Mouse (Mus musculus): Measurements from ENCODE around the gene Slc29a1. TPM values are rescaled to one million over a fixed set of nuclear protein-coding genes. Genes with fewer than 3 reads are reported as not detected.

Slc29a1 gene
- polyA plus RNA-seq, 1 experiment from 2014 or later: 33.2 TPM

DNA sequence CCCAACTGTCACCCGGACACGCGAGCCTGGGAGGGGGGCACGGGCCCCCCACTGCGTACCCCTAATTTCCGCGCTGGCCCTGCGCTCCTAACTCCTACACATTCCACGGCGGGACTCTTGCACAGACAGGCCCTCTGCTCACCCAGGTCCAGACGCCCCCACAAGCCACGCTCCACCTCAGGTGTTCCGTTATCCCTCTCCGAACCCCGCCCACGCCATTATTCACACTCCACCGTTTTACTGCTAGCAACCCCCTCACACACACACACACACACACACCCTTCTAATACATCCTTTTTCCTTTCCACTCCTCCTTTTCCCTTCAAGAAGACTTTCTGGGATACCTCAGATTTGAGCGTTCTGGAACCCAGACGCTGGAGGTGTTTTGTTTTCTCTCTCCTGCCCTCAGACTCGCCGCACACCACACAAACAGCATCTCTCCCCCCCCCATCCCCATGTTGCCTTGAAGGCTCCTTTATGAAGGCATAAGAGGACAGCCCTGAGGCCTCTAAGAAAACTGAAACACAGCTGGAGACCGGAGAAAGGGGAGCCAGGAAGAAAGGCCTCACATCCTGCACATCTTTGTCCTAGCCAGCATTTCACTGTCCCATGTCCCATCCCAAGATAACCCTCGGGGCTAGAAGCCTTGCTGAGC, 3.5 kb downstream of the Slc29a1 start:
- Histone ChIP-seq H3K4me1 (ENCODE audit: control insufficient read depth, insufficient read depth, low read length) (peaks cover 23% of the 10 kb centered on the region), H3K27ac (replicated peaks; ENCODE audit: low read depth, low read length) (0 out of 2 replicates have a peak overlapping the region, but pooled peaks have one; percentile 26), H3K9ac (replicated peaks; ENCODE audit: low read length) (peak overlapping the region; percentile 56), H3K4me2 (ENCODE audit: low read length) (peak overlapping the region; percentile 89), H3K4me3 (replicated peaks; ENCODE audit: low read depth, low read length) (peak overlapping the region; percentile 40), H3K36me3 (ENCODE audit: control insufficient read depth, insufficient read depth, low read length) (no peaks in the 10 kb centered on the region), H3K27me3 (ENCODE audit: control insufficient read depth, insufficient read depth, low read length) (peaks cover 19% of the 10 kb centered on the region), H3K9me3 (ENCODE audit: control insufficient read depth, low read length) (no peaks in the 10 kb centered on the region)
- no peak for ATAC-seq (ENCODE audit: low FRiP score, low TSS enrichment)
- DNase-seq: no peak
- 4% methylated on average over 23 of the region's 23 CpGs for WGBS

DNA sequence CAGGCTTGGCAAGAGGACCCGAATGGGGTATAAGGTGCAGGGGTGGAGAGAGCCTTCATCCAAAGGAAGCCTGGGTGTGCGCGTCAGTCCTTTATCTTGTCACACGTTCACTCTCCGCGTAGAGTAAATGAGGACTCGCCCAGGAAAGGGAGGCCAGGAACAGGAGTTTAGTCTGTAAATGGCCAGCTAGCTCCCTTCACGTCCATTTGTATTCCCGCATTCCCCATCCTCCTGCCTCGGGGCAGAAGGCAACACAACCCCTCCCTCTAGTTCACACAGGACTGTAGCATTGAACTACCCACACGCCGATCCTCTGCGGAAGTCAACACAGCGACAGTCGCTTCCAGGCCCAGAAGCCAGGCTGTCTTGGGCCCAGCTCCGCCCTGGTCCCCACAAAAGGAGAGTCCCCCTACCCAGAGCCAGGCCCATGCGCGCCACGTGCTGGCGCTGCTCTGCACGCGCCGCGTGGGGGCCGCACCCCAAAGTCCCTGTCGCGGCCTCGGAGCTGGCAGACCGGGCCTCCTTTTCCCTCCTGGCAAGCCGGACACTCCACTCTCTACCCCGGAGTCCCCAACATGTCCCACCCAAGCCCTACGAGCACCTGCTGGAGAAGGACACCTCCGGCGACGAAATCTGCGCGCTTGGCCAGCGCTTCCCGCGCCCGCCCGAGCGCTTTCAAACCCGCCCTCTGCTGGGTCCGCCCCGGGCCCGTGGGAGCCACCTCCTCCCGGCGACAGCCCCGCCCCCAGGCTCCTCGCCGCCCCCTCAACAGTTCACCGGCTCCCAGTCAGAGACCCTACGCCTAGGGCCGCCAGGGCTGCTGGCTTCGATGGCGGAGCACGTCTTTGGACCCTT, 4.3 kb downstream of the Slc29a1 start:
- ATAC-seq (ENCODE audit: low FRiP score, low TSS enrichment): peak; percentile 53; the same call in 1 of the 2 replicates
- H3K4me2 ChIP-seq (ENCODE audit: low read length): peak overlapping the region; percentile 89
- peak; percentile 73 for DNase-seq
- H3K36me3 ChIP-seq (ENCODE audit: control insufficient read depth, insufficient read depth, low read length): no peaks in the 10 kb centered on the region
- no peaks in the 10 kb centered on the region for H3K9me3 ChIP-seq (ENCODE audit: control insufficient read depth, low read length)
- WGBS: 1% methylated on average over 58 of the region's 58 CpGs
- H3K4me3 ChIP-seq (replicated peaks; ENCODE audit: low read depth, low read length): peak overlapping the region; percentile 40
- H3K27ac ChIP-seq (replicated peaks; ENCODE audit: low read depth, low read length): 0 out of 2 replicates have a peak overlapping the region, but pooled peaks have one; percentile 26
- peaks cover 23% of the 10 kb centered on the region for H3K4me1 ChIP-seq (ENCODE audit: control insufficient read depth, insufficient read depth, low read length)
- peaks cover 12% of the 10 kb centered on the region for H3K27me3 ChIP-seq (ENCODE audit: control insufficient read depth, insufficient read depth, low read length)
- H3K9ac ChIP-seq (replicated peaks; ENCODE audit: low read length): peak overlapping the region; percentile 56

DNA sequence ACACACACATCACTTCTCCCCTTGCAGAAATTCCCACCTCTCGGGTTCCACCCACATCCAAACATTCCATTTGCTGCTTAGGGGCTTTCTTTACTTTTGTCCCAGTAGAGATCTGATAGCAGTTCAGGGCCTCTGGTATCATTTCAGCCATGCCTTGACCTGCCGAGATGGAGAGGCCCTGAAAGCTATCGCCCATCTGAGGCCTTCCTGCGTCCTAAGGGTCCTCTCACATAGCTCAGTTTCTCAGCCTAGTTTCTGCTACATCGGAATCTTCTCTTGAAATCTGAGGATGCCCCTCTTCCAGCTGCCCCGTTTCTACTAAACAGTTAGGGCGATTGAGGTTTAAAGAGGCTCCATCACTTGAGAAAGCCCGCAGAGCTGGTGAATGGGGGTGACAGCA, 5.2 kb downstream of the Slc29a1 start:
- 52% methylated on average over 8 of the region's 8 CpGs for WGBS
- Histone ChIP-seq H3K4me3 (replicated peaks; ENCODE audit: low read depth, low read length) (peak overlapping the region; percentile 40; the same call in 1 of the 2 replicates), H3K4me1 (ENCODE audit: control insufficient read depth, insufficient read depth, low read length) (peaks cover 19% of the 10 kb centered on the region), H3K27me3 (ENCODE audit: control insufficient read depth, insufficient read depth, low read length) (peaks cover 11% of the 10 kb centered on the region; the same call in 1 of the 2 replicates), H3K4me2 (ENCODE audit: low read length) (peak overlapping the region; percentile 89), H3K27ac (replicated peaks; ENCODE audit: low read depth, low read length) (no peak overlapping the region), H3K9me3 (ENCODE audit: control insufficient read depth, low read length) (no peaks in the 10 kb centered on the region), H3K36me3 (ENCODE audit: control insufficient read depth, insufficient read depth, low read length) (no peaks in the 10 kb centered on the region), H3K9ac (replicated peaks; ENCODE audit: low read length) (no peak overlapping the region)
- ATAC-seq (ENCODE audit: low FRiP score, low TSS enrichment) (no peak), DNase-seq (no peak)

DNA sequence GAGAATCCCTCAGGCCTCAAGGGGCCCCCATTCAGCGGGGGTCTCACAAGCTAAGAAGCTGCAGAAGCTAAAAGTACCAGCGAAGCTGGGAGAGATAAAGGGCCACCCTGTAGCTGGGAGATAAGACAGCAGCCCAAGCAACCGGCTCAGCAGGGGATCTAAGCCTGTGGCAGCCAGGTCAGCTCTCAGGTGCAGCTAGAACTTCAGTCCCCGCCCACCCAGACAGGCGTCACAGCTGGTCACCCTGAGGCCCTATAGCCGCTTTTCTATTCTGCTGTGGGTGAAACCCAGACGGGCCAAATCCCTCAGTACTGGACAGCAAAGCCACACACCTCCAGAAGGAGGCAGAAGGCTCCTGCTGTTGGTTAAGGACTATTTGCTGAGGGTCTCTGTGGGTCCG, 5.9 kb downstream of the Slc29a1 start:
- Histone ChIP-seq H3K27ac (replicated peaks; ENCODE audit: low read depth, low read length) (no peak overlapping the region), H3K4me3 (replicated peaks; ENCODE audit: low read depth, low read length) (no peak overlapping the region), H3K4me1 (ENCODE audit: control insufficient read depth, insufficient read depth, low read length) (peaks cover 18% of the 10 kb centered on the region), H3K36me3 (ENCODE audit: control insufficient read depth, insufficient read depth, low read length) (no peaks in the 10 kb centered on the region), H3K4me2 (ENCODE audit: low read length) (peak overlapping the region; percentile 0; the same call in 1 of the 2 replicates), H3K9me3 (ENCODE audit: control insufficient read depth, low read length) (no peaks in the 10 kb centered on the region), H3K27me3 (ENCODE audit: control insufficient read depth, insufficient read depth, low read length) (peaks cover 11% of the 10 kb centered on the region; the same call in 1 of the 2 replicates), H3K9ac (replicated peaks; ENCODE audit: low read length) (no peak overlapping the region)
- WGBS: 24% methylated on average over 8 of the region's 8 CpGs
- ATAC-seq (ENCODE audit: low FRiP score, low TSS enrichment): no peak
- DNase-seq: no peak

DNA sequence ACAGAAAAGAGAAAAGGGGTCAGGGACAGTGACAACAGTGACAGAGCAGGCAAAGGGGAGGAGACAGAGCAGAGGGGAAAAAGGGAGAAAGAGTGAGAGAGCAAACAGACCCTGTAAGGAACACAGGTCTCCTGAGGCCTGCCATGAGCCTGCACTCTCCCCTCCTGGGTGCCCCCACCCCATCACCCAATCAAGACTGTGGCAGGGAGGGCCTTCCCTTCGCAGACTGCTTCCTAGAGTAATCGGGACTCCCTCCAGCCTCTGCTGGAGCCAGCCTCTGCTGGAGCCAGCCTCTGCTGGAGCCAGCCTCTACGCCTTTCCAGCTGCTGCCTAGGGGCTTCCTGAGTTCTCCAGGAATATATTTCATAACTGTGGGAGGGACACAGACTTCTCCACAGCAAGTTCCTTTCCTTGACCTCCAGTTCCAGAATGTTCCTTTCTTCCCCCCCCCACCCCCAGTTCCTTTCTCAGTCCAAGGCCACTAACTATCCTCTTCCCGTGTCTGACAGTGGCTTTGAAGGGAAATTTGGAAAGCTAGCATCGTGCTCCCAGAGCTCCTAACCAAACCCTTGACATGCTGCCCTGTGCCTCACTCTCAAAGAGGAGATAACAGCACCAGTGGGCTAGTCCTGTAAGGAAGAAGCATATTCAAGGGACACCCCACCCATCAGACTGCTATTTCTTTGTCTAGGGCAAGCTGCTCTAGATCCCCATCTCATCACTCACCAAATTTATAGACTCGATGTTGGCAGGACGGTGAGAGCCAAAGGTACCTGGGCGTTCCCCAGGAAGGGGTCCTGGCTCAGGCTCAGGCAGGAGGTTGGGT, 6.6 kb downstream of the Slc29a1 start:
- Histone ChIP-seq H3K9me3 (ENCODE audit: control insufficient read depth, low read length) (no peaks in the 10 kb centered on the region), H3K27me3 (ENCODE audit: control insufficient read depth, insufficient read depth, low read length) (peaks cover 11% of the 10 kb centered on the region; the same call in 1 of the 2 replicates), H3K27ac (replicated peaks; ENCODE audit: low read depth, low read length) (no peak overlapping the region), H3K9ac (replicated peaks; ENCODE audit: low read length) (no peak overlapping the region), H3K36me3 (ENCODE audit: control insufficient read depth, insufficient read depth, low read length) (no peaks in the 10 kb centered on the region), H3K4me3 (replicated peaks; ENCODE audit: low read depth, low read length) (no peak overlapping the region), H3K4me2 (ENCODE audit: low read length) (no peak overlapping the region), H3K4me1 (ENCODE audit: control insufficient read depth, insufficient read depth, low read length) (peaks cover 18% of the 10 kb centered on the region)
- ATAC-seq (ENCODE audit: low FRiP score, low TSS enrichment): no peak
- WGBS: 60% methylated on average over 8 of the region's 8 CpGs
- DNase-seq: no peak

DNA sequence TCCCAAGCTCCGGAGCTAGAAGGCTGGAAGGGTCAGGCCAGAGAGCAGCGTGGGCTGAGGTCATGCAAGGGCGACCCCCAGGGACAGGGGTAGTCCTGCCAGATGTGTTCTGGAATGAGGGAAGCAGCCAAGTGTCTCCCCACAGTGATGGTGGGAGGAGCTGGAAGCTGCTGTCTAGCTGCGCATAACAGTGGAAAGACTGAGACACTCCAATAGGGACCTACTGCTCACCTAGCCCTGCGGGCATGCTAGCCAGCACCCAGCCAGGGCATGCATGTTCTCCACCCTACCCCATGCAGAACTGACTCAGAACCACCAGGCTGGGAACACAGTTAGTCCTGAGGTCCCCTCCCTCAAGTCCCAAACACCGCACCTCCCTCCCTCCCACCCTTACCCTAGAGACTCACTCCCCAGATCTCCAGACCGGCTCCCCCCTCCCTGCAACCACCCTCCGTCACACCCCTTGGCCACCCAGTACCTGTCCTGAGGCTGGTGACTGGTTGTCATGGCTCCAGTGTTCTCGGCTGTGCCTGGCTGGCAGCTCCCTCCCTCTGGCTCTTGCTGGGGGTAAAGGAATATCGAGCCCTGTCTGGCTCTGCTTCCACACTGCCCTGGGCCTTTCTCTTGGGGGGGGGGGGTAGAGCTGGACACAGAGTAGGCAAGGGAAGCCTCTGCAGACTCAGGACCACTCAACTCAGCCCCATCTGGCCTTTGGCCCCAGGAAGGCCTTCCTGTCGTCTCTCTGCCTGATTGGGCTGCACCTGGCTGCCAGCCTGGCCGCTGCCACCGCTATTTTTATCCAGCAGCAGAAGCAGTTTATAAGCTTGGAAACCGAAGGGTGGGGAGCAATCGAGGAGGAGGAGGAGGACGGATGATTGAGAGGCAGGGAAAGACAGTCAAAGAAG, 7.5 kb downstream of the Slc29a1 start:
- DNase-seq: no peak
- H3K9ac ChIP-seq (replicated peaks; ENCODE audit: low read length): no peak overlapping the region
- no peak overlapping the region for H3K4me2 ChIP-seq (ENCODE audit: low read length)
- no peak for ATAC-seq (ENCODE audit: low FRiP score, low TSS enrichment)
- H3K4me1 ChIP-seq (ENCODE audit: control insufficient read depth, insufficient read depth, low read length): peaks cover 18% of the 10 kb centered on the region
- peaks cover 11% of the 10 kb centered on the region; the same call in 1 of the 2 replicates for H3K27me3 ChIP-seq (ENCODE audit: control insufficient read depth, insufficient read depth, low read length)
- no peaks in the 10 kb centered on the region for H3K9me3 ChIP-seq (ENCODE audit: control insufficient read depth, low read length)
- H3K36me3 ChIP-seq (ENCODE audit: control insufficient read depth, insufficient read depth, low read length): no peaks in the 10 kb centered on the region
- H3K4me3 ChIP-seq (replicated peaks; ENCODE audit: low read depth, low read length): no peak overlapping the region
- no peak overlapping the region for H3K27ac ChIP-seq (replicated peaks; ENCODE audit: low read depth, low read length)
- 54% methylated on average over 16 of the region's 16 CpGs for WGBS

DNA sequence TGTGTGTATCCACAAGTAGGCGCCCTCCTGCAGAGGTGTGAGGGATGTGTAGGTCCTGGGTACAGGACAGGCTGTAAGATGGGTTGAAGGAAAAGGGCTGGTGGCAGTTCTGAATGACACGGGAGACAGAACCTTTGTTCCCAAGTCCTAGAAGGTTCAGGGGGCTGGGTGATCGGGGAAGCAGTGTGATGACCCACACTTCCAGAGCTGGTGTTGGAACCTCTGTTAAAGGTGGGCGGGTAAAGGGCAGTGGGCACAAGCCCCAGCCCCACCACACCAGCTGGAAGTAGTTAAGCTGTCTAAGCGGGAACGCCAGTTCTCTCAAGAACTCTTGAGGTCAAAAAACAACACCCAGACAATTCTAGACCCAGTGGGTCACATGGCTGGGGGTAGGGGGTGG, 9.0 kb downstream of the Slc29a1 start:
- Histone ChIP-seq H3K27me3 (ENCODE audit: control insufficient read depth, insufficient read depth, low read length) (peaks cover 11% of the 10 kb centered on the region; the same call in 1 of the 2 replicates), H3K36me3 (ENCODE audit: control insufficient read depth, insufficient read depth, low read length) (no peaks in the 10 kb centered on the region), H3K4me3 (replicated peaks; ENCODE audit: low read depth, low read length) (no peak overlapping the region), H3K9me3 (ENCODE audit: control insufficient read depth, low read length) (no peaks in the 10 kb centered on the region), H3K4me2 (ENCODE audit: low read length) (no peak overlapping the region), H3K9ac (replicated peaks; ENCODE audit: low read length) (no peak overlapping the region), H3K27ac (replicated peaks; ENCODE audit: low read depth, low read length) (no peak overlapping the region), H3K4me1 (ENCODE audit: control insufficient read depth, insufficient read depth, low read length) (peaks cover 11% of the 10 kb centered on the region)
- no peak for DNase-seq
- no peak for ATAC-seq (ENCODE audit: low FRiP score, low TSS enrichment)
- WGBS: 89% methylated on average over 6 of the region's 6 CpGs

Measured in midbrain, embryonic 14.5 days (tissue).